Mouse (Mus musculus): ENCODE results near the gene Phykpl.
A peak's percentile ranks its signal among the peaks of the same experiment; 100 is the strongest.
"Not testable (repeated sequence)": the region's sequence is repeated elsewhere in the genome, so short reads cannot be mapped to it uniquely, and the experiment has no call there.

Gene Phykpl

GRCm38 (mm10) chr11:51618894-51619408 is 34.4 kb downstream of the Phykpl start:
- DNase-seq (ENCODE audit: low spot score), result no peak

- DNase-seq (ENCODE audit: low spot score), result peak; percentile 99
These were observed 35.0 kb downstream of the Phykpl start, which contains the start of gene Nhp2 for GRCm38 (mm10) chr11:51619409-51620060. Gene Nhp2, plus strand, starts transcription at chr11:51619735.

- DNase-seq (ENCODE audit: low spot score), result no peak
These were observed 35.5 kb downstream of the Phykpl start for GRCm38 (mm10) chr11:51620084-51620483.

- DNase-seq (ENCODE audit: low spot score), result no peak
These were observed 37.2 kb downstream of the Phykpl start for GRCm38 (mm10) chr11:51621776-51622175.

GRCm38 (mm10) chr11:51622971-51623491 is 38.5 kb downstream of the Phykpl start:
- peak; percentile 62 for DNase-seq (ENCODE audit: low spot score)

GRCm38 (mm10) chr11:51625187-51625820 is 40.7 kb downstream of the Phykpl start:
- no peak for DNase-seq (ENCODE audit: low spot score)

- peak; percentile 37 for DNase-seq (ENCODE audit: low spot score)
These were observed 42.9 kb downstream of the Phykpl start for GRCm38 (mm10) chr11:51627425-51627824.

- DNase-seq (ENCODE audit: low spot score), result no peak
These were observed 43.4 kb downstream of the Phykpl start for GRCm38 (mm10) chr11:51627907-51628306.

GRCm38 (mm10) chr11:51629651-51630314 is 45.2 kb downstream of the Phykpl start:
- DNase-seq (ENCODE audit: low spot score), result no peak

GRCm38 (mm10) chr11:51632130-51632753 is 47.7 kb downstream of the Phykpl start:
- no peak for DNase-seq (ENCODE audit: low spot score)

GRCm38 (mm10) chr11:51633200-51633599 is 48.6 kb downstream of the Phykpl start:
- not testable (repeated sequence) for DNase-seq (ENCODE audit: low spot score)

GRCm38 (mm10) chr11:51633721-51634120 is 49.2 kb downstream of the Phykpl start:
- no peak for DNase-seq (ENCODE audit: low spot score)

- no peak for DNase-seq (ENCODE audit: low spot score)
These were observed 50.6 kb downstream of the Phykpl start for GRCm38 (mm10) chr11:51635127-51635524.

GRCm38 (mm10) chr11:51635525-51636322 is 51.2 kb downstream of the Phykpl start, which contains the start of gene Rmnd5b:
Gene Rmnd5b, minus strand, starts transcription at chr11:51635896.
- DNase-seq (ENCODE audit: low spot score), result peak; percentile 92

GRCm38 (mm10) chr11:51636323-51636684 is 51.7 kb downstream of the Phykpl start:
- DNase-seq (ENCODE audit: low spot score), result no peak

- DNase-seq (ENCODE audit: low spot score), result peak; percentile 65
These were observed 53.4 kb downstream of the Phykpl start for GRCm38 (mm10) chr11:51637971-51638414.

- no peak for DNase-seq (ENCODE audit: low spot score)
These were observed 53.9 kb downstream of the Phykpl start for GRCm38 (mm10) chr11:51638497-51638896.

- no peak for DNase-seq (ENCODE audit: low spot score)
These were observed 56.2 kb downstream of the Phykpl start for GRCm38 (mm10) chr11:51640748-51641147.

- DNase-seq (ENCODE audit: low spot score), result no peak
These were observed 58.6 kb downstream of the Phykpl start for GRCm38 (mm10) chr11:51643202-51643601.

GRCm38 (mm10) chr11:51643761-51644160 is 59.2 kb downstream of the Phykpl start:
- no peak for DNase-seq (ENCODE audit: low spot score)

GRCm38 (mm10) chr11:51644217-51644616 is 59.7 kb downstream of the Phykpl start:
- DNase-seq (ENCODE audit: low spot score), result no peak

Measured in testis, postnatal 10 days (tissue).